Mouse (Mus musculus) c-Kit-negative CD71-positive TER-119-positive erythroid progenitor cells, embryonic 14.5 days (primary cell): ENCODE results near the gene Ralgps1.
A peak's percentile ranks its signal among the peaks of the same experiment; 100 is the strongest.

Experiments used
- DNase-seq: peaks from one replicate; pipeline ENCODE4 v3.0.0-alpha.2; 2013; ENCODE audit warnings: low read depth, low spot score

The Ralgps1 gene

DNA sequence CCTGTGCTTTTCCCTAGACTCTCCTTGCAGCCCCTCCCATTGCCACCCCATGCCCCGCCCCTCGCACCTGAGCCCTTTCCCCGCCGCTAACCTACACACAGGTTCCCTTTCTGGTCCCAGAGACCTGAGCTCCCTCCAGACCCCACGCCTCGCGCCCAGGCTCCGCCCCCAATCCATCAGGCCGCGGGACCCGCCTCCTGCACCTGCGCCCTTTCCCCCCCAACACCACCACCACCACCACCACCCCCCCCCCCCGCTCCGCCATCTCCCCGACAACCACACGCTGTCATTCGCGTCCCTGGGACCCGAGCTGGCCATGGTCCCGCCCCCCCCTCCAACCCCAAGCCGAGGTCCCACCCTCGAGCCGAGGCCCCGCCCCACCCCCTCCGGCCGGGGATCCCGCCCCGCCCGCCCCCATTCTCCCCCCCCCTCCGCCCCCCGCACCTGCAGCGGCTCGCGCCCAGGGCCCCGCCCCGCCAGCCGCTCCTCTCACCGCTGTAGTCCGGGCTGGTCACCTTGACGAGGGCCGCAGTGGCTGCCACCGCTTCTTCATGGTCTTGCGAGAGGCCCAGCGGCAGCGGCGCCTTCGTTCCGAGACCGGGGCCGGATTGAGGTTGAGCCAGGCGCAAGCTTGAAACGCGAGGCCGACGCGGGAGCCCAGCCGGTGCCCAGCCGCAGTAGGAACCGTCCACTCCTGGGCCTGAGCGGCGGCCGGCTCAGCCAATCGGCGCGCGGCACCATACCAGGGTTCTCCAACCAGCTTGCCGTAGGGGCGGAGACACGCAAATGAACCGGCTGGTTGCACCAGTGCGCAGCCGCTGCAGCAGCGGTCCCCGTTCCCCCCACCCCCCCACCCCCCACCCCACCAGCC, at the start of gene Ralgps1:
Ralgps1 (minus strand) TSS at position 710 of the 871 bp plus-strand sequence.
- peak; percentile 67 for DNase-seq

DNA sequence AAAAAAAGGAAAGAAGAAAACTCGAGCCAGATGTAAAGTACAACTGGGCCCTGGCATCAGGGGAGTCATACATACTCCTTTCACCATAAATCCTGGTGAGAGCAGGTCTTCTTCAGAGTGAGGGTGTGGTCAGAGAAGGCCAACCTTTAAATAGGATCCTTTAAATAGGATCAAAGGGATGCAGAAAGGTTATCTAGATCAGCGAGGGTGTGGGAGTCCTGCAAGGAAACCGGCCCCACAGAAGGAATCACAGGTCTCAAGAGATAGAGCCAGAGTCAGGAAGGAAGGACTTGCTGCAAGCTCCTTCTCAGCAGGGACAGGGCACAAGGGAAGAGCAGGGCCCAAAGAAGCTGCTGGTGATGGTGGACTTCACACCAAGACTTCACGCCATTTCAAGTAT, 46.2 kb upstream of the Ralgps1 start:
- no peak for DNase-seq

DNA sequence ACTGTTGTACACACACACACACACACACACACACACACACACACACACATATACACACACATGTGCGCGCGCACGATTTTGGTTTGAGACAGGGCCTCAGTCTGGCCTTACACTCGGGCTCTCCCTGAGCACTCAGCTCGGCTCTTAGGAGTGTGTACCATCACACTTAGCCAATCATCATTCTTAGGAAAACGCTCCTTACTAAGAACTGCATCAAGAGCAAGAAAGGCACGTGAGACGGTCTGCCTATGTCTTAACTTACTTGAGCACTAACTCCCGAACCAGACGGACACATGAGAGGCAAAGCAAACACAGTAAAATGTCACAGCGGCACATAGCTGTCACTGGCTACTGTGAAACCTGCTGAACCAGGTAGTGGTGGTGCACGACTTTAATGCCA, 42.7 kb upstream of the Ralgps1 start:
- no peak for DNase-seq

DNA sequence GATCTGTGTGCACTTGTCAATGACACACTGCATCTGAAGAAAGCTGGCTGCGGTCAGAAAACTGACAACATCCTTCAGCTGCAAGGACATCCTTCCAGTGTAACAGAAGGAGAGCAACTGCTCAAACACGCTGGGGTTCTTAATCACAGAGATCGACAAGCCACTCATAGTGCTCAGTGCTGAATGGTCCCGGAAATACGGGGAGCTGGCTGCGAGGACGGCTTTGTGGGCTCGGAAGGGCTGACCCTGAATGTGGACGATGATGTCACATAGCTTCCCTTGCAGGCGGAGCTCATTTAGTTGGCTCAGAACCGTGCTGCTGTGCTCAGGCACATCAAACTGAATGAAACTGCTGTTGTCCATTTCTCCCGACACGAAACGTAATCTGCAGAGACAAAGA, 40.8 kb upstream of the Ralgps1 start:
- no peak for DNase-seq

DNA sequence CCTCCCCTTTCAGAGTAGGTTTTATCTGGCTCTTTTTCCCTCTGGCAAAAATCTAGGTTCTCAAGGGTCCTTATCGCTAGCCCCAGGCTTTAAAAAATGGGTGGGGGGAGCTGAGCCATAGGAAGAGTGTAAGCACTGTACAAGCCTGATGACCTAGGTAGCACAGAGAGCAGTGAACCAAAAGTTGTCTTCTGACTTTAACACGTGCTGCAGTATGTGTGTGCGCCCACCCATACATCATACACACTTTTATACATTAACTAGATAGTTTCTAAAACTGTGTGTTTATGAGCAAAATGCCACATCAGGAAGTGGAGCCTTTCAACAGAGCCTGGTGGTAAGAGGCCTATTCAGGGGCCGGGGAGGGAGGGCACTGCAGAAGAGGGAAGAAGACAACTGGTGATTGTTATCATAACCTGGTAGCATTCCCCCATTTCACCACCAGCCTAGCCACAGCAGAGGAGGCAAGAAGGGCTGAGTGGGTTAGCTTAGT, 32.3 kb upstream of the Ralgps1 start:
- DNase-seq = no peak

DNA sequence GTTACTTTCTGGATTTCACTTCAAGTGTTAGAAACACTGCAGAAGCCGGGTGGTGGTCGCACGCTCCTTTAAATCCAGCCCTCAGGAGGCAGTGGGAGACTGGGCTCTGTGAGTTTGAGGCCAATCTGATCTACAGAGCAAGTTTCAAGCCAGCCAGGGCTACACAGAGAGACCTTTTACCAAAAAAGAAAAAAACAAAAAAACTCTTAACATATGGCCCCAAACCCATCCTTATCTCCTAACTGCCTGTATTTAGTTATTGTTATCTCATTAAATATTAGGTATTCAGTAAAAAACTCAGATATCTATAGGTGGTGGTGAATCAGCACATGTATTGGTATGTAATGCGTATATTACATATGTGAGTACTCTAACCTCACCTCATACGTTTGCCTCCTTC, 31.4 kb upstream of the Ralgps1 start:
- DNase-seq = no peak

DNA sequence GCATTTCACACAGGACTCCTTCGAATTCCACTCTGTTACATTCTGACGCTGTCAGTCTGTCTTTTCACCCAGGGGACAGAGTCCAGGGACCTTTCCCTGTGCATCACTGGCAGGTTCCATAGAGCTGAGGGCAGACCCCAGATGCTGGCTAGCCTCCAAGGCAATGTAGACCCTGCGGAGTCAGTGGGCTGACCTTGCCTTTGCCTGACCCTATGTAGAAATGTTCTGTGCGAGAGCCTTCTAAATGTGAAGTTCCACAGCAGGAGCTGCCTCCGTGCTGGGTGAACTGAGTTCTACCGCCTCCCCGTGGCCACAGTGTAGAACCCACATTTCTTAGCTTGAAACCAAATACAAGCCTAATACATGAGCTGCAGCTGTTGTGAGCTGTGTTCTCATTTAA, 30.9 kb upstream of the Ralgps1 start:
- no peak for DNase-seq

DNA sequence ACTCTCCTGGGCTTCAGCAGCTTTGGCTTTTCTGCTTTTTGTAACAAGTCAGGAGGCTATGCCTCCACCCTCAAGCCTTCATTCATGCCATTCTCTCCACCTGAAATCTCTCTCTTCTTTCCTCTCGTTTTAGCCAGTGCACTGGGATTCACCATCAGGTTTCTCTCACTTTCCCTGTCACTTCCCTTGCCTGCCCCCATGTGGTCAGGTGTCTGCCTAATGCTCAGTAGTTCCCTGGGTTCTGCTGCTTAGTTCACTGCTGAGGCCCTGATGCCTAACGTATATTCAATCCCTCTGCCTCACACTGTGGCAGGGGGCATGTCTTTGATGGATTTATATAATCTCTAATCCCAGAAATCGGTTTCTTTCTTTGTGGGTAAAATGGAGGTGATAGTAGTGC, 29.9 kb upstream of the Ralgps1 start:
- no peak for DNase-seq

DNA sequence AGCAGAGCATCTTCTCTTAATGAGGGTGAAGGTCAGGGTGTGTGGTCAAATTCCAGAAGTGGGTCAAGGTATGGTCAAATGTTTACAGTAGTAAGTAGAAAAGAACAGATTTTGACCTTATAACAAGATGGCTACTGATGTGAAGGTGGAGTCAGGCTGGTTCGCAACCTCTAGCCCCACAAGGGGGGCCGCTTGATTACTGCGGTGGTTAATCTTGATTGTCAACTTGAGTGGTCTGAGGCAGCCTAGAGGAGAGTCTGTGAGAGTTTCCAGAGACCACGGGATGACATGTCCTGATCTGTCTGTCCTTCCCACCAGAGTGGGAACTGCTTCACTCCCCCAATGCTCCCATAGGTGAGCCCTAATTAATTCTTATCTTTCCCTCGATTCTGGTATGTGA, 29.3 kb upstream of the Ralgps1 start:
- DNase-seq = no peak

DNA sequence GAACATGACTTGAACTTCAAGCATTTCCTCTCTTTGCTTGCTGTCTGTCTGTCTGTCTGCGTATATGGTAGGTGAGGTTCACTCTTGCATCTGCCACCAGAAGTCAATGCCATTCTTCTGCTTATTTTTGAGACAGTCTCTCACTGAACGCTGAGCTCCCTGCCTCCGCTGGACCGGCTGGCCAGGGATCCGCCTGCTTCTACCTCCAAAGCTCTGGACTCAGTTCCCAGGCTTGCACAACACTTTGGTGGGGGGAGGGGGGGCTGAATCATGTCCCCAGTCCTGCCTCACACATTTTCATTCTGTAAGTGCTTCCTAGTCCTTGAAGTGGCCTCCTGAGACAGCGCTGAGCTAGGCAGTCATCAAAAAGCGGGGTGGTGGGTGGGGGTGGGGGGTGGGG, 27.8 kb upstream of the Ralgps1 start:
- DNase-seq = no peak

DNA sequence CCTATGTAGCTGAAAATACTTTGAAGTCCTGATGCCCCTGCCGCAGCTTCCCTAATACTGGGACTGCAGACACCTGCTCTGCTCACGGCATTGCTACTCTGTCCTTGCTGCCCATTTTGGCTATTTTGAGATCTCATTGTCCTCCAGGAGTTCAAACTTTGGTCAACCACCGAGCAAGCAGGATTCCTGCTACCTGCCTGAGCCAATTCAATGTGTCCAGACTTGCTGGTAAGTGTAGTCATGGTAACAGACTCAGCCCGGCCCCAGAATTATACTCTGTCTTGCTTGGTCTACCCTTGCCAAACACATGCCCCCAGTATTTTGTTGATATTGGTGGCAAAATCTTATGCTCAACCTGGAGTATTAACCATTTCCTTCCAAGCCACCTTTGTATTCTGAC, 25.8 kb upstream of the Ralgps1 start:
- no peak for DNase-seq

DNA sequence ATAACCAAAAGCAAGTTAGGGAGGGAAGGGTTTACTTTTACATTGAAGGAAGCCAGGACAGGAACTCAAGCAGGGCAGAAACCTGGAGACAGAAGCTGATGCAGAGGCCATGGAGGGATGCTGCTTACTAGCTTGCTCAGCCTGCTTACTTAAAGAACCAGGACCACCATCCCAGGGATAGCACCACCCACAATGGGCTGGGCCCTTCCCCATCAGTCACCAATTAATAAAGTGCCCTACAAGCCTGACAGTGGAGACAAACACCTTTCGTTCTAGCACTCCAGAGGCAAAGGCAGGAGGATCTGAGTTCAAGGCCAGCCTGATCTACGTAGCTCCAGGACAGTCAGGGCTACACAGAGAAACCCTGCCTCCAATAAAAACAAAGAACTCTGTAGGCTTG, 23.8 kb upstream of the Ralgps1 start:
- DNase-seq = no peak

DNA sequence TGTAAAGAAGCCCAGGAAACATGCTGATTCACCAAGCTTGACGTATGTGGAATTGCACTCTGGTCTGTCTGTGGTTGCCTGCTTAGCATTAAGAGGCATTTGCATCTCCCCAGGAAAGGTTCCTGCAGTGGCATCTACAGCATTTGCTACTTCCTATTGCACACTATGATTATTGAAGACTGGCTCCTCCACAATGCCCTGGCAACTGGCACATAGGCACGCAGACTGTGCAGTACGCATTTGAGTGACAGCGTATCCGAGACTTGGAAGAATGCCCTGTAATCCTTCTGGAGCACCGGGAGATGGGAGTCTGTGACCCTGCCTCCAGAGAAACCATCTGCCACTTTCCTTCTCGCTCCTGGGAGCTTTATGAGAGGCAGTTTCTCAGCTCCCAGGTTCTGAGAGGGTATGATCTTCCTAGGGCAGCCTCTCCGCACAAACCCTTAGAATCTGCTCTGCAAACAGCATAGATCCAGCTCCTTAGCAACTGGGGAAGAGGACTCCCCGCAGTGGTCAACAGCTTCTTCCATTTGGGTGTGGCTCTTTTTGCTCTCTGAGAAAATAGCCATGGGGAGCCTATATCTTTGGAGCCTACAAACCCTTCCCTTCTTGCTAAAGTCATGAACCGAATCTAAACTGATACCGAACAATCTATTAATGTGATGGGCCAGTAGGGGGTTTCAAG, 22.8 kb upstream of the Ralgps1 start:
- DNase-seq = no peak

DNA sequence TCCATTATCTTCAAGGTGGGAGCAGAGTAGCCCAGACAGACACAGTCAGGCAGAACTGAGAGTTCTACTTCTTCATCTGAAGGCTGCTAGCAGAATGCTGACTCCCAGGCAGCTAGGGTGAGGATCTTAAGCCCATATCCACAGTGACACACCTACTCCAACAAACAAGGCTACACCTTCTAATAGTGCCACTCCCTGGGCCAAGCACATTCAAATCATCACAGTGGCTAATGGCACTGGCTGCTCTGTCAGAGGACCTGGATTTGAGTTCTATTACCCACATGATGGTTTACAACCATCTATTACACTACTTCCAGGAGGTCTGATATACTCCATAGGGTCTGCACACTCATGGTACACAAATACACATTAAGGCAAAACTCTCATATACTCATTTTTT, 21.7 kb upstream of the Ralgps1 start:
- no peak for DNase-seq

DNA sequence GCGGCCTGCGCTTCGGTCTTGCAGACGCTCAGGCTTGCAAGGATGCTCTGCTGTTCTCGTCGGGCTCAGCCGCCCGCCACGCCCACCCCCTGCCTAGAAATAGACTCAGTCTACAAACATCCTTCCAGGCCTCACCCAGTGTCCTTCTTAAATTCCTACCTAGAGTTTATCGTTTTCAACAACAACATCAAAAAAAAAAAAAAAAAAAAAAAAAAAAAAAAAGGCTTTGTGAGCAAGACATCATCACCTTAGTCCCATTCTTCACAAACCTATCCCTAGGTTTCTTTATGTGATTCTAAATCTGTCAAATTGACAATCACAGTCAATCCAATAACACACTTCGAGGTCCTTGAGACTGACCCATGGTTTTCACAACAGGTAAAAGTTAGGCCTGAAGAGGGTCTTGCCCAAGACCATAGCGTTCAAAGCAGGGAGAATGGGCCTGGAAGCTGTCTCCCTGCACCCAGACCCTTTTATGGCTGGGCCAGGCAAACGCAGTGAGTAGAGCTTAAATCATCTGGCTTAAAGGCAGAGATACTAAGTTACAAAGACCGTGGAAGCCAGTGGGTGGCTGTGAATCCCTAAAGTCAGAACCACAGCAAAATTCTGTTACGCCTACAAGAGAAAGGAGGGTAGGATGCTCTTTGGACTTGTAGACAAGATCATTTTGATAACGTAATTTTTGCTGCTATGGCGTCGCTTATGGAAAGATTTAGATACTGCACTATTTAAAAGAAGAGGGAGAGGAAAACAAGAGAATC, 542 bp upstream of the Ralgps1 start:
- no peak for DNase-seq

DNA sequence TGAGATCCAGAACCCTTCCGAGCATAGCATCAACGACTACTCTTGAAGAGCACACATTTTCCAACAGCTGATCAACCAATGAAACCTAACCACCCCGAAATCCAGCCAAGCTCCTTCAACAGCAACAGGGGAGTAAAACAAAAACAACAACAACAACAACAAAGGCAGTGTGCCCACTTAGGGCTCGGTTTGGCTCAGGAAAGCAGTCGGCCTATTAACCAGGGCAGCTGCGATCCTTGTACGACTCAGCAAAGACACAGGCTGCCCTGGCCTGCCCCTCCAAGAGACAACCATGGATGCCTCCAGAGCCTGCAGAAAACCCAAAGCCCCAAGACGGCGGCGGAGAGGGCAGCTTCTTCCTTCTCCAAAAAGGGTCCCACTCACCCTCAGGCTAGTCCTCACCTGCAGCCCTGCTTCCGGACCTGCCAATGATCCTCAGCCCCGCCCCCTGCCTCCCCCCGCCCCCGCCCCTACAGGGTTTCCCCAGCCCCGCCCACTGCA, 960 bp downstream of the Ralgps1 start:
- no peak for DNase-seq

DNA sequence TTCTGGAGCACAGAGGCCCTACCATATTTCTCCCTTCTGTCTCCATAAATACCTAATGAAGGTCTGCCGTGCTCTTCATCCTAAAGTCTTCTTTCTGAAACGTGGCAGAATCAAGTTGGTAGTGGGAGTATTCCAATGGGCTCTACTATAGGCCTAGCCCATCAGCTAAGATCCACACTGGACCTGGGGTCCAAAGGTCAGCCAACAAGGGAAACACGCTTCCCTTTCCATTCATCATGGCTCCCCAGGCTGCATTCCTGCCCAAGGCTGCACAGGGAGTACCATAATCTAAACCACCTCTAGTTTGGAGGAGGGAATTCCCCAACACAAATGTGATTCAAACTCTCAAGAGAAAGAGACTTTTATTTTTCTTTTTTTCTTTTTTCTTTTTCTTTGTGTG, 1.8 kb downstream of the Ralgps1 start:
- no peak for DNase-seq

DNA sequence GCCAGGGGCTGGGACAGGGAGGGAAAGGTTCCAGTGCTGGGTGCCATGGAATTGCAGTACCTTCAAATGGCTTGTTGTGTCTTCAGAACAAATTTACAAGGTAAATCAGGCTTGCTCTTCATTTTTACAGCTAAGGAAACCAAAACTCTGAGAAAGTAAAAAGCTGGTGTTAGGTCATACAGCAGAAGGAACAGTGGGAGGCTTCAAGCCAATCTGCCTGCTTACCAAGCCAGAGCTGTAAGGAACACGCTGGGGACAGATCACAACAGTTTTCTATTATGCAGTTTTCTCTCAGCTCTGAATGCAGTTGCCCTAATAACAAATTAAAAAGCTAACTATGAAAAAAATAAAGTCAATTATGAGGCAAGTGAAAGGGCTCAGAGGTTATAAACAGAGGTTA, 2.8 kb downstream of the Ralgps1 start:
- no peak for DNase-seq

DNA sequence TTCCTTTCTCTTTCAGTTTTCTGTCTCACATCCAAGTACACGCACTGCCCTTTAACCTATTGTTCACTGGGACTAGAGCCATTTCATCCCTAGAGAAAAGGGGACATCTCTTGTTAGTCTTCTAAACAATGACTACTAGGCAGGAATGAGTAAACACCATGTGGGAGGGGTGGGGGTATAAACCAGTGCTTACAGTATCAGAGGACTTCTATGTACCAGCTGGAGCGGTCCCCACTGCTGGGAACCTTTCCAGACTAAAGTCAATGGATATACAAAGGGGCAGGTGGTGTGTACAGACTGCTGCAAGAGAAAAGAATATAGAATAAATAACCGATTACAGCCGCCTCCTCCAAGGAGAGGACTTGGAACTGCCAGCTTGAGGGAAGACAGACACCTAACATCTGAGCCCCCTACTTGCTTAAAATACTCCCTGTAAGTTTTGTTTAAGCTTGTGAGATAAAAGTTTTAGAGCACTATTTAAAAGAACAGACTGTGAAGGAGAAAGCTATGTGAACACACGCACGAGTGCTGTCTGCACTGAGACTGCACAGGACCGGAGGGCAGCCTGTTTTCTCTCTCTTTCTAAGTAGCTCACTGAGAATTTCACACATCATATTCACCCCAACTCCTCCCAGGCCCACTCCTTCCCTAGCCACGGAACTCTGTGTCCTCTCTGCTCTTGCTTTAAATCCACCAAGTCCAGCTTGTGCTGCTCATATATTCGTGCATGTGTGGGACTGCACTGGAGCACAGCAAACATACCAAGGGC, 5.4 kb downstream of the Ralgps1 start:
- no peak for DNase-seq

DNA sequence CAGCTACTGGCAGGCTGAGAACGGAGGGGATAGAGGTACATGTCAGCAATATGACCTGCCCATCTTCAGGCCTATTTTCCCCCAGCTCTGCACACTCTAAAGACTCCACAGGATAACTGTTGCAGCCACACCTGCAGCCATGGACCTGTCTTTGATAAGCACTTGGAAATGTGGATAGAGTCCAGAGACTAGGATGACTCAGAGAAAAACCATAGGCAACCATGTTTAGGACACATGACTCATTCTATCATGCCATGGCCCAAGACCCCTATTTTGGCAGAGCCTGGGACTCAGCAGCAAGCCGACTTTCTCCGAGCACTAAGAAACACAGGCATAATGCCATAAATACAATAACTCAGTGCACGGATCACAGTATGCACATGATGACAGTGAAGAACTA, 6.6 kb downstream of the Ralgps1 start:
- DNase-seq = no peak

DNA sequence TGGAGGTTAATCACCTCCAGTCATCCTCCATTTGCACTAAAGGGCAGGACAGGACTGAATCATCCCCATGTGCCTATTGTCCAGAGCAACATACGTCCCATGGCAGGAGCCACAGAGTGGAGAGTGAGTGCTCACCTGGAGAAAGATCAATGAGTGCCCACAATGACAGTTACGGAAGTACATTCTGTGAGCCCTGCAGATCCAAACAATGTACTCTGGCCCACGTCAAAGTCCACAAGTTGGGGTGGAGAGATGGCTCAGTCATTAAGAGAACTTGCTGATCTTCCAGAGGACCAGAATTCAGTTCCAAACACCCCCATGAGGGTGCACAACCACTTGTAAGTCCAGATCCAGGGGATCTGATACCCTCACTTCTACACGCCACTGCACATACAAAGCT, 7.4 kb downstream of the Ralgps1 start:
- DNase-seq = no peak
